Mouse (Mus musculus) embryonic fibroblast, embryonic 13.5 days (primary cell): ENCODE measurements around the gene Hmcn1.

ENCODE experiments used
- CTCF ChIP-seq: IDR thresholded peaks from 2 replicates; pipeline ENCODE4 v1.5.1; 2011; ENCODE audit warnings: mild to moderate bottlenecking, control low read depth, low read length, moderate library complexity, borderline replicate concordance; ENCODE audit not compliant: insufficient read depth
- POLR2A ChIP-seq: IDR thresholded peaks from 2 replicates; pipeline ENCODE4 v1.6.1; 2011; ENCODE audit warnings: low read depth, mild to moderate bottlenecking, control low read depth, low read length, moderate library complexity

GRCm38 (mm10) chr1:150770948-150771521, 222.2 kb downstream of the Hmcn1 start:
- TF ChIP-seq CTCF (no peak), POLR2A (no peak)
